Mouse (Mus musculus): ENCODE measurements around the gene Sorcs1.
A peak's percentile ranks its signal among the peaks of the same experiment; 100 is the strongest.

The Sorcs1 gene

GRCm38 (mm10) chr19:50214466-50215228, 463.8 kb downstream of the Sorcs1 start:
- DNase-seq (ENCODE audit: low spot score), result peak; percentile 14

GRCm38 (mm10) chr19:50210456-50210855, 468.0 kb downstream of the Sorcs1 start:
- DNase-seq (ENCODE audit: low spot score), result peak; percentile 34

GRCm38 (mm10) chr19:50204341-50204740, 474.1 kb downstream of the Sorcs1 start:
- no peak for DNase-seq (ENCODE audit: low spot score)

GRCm38 (mm10) chr19:50196592-50196991, 481.9 kb downstream of the Sorcs1 start:
- DNase-seq (ENCODE audit: low spot score), result no peak

GRCm38 (mm10) chr19:50185769-50186715, 492.4 kb downstream of the Sorcs1 start:
- DNase-seq (ENCODE audit: low spot score), result no peak

GRCm38 (mm10) chr19:50184901-50185623, 493.4 kb downstream of the Sorcs1 start:
- peak; percentile 66 for DNase-seq (ENCODE audit: low spot score)

- DNase-seq (ENCODE audit: low spot score), result no peak
Observed at GRCm38 (mm10) chr19:50178851-50179250, 499.6 kb downstream of the Sorcs1 start.

GRCm38 (mm10) chr19:50178151-50178550, 500.3 kb downstream of the Sorcs1 start:
- no peak for DNase-seq (ENCODE audit: low spot score)

- DNase-seq (ENCODE audit: low spot score), result peak; percentile 30
Observed at GRCm38 (mm10) chr19:50171849-50172248, 506.6 kb downstream of the Sorcs1 start.

GRCm38 (mm10) chr19:50151111-50151510, 527.3 kb downstream of the Sorcs1 start:
- no peak for DNase-seq (ENCODE audit: low spot score)

GRCm38 (mm10) chr19:50145919-50146318, 532.5 kb downstream of the Sorcs1 start:
- DNase-seq (ENCODE audit: low spot score), result peak; percentile 24

GRCm38 (mm10) chr19:50141853-50142252, 536.6 kb downstream of the Sorcs1 start:
- peak; percentile 61 for DNase-seq (ENCODE audit: low spot score)

GRCm38 (mm10) chr19:50134656-50135055, 543.8 kb downstream of the Sorcs1 start:
- DNase-seq (ENCODE audit: low spot score), result no peak

GRCm38 (mm10) chr19:50105842-50106585, 572.4 kb downstream of the Sorcs1 start:
- no peak for DNase-seq (ENCODE audit: low spot score)
